Mouse (Mus musculus) liver, embryonic 13.5 days (tissue): ENCODE measurements at regions not wholly inside any gene's neighbourhood (a gene's known extent, or its start where the extent isn't known, plus 50 kb on each side); places are given as distances from the start of the nearest gene placed in this dataset.

ENCODE experiments used
- ATAC-seq: fragments of 200-750 bp; cut with Nextera tagmentation; 2 replicates; pipeline ENCODE4 v1.8.0; 2017; ENCODE audit warnings: low read depth, mild to moderate bottlenecking, moderate number of reproducible peaks, moderate library complexity
- DNase-seq: peaks from one replicate; pipeline ENCODE4 v3.0.0; 2022
- H3K27ac ChIP-seq: fragments of 300-500 bp; sonication (generic); 2 replicates; pipeline ENCODE4 v1.5.1; 2015; ENCODE audit warnings: moderate library complexity, mild to moderate bottlenecking, inconsistent platforms
- H3K27me3 ChIP-seq: fragments of 300-500 bp; sonication (generic); 2 replicates; pipeline ENCODE4 v1.6.1; 2015; ENCODE audit warnings: mild to moderate bottlenecking, inconsistent platforms
- H3K36me3 ChIP-seq: fragments of 300-500 bp; sonication (generic); 2 replicates; pipeline ENCODE4 v1.6.1; 2015; ENCODE audit warnings: mild to moderate bottlenecking, inconsistent platforms
- H3K4me1 ChIP-seq: fragments of 300-500 bp; sonication (generic); replicated peaks from 2 replicates; pipeline ENCODE4 v1.6.1; 2015; ENCODE audit warnings: inconsistent platforms
- H3K4me2 ChIP-seq: fragments of 300-500 bp; sonication (generic); 2 replicates; pipeline ENCODE4 v1.6.1; 2015; ENCODE audit warnings: inconsistent platforms, mild to moderate bottlenecking, moderate library complexity
- H3K4me3 ChIP-seq: fragments of 300-500 bp; sonication (generic); replicated peaks from 2 replicates; pipeline ENCODE4 v1.5.1; 2015; ENCODE audit warnings: mild to moderate bottlenecking, inconsistent platforms
- H3K9ac ChIP-seq: fragments of 300-500 bp; sonication (generic); 2 replicates; pipeline ENCODE4 v1.6.1; 2015; ENCODE audit warnings: mild to moderate bottlenecking, inconsistent platforms
- H3K9me3 ChIP-seq: fragments of 300-500 bp; sonication (generic); replicated peaks from 2 replicates; pipeline ENCODE4 v1.6.1; 2016; ENCODE audit warnings: inconsistent platforms
- WGBS: fragments of 180-500 bp; shearing (Covaris S2); methylation state at CpG from one replicate; pipeline ENCODE4 v1.1.7; 2015; ENCODE audit not compliant: insufficient replicate concordance; 5-methylcytosine and 5-hydroxymethylcytosine counted together

DNA sequence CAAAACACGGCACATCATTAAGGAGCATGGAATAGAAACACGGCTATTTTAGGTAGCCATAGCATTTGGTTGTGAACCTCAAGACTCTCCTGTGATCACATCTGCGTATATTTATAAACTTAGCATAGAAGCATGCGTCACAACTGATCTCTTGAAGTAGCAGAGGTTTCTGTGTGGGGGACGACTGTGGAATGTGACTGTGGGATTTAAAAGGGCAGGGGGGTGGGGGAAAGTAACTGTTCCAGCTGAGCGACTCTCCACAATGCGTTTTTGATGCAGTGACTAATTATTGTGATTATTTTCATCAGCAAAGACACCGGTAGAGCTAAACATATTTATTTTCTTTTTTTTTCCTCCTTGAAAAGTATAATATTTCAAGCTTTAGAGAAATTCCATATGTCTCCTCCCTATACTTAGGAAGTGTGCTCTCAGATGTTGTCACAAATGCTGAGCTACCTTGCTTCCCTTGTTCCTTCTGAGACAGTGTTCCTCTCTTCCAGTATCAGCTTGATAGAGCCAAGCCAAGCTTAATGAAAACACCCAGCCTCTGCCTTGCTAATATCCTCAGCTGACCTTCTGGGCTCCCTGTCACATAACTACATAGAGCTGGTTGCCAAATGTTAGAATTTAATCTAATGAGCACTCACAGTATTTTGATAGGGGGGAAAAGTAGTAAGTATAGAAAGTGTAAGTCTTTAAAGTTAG is 75.0 kb upstream of the Magi3 start:
- no peaks in the 10 kb centered on the region for H3K4me1 ChIP-seq
- no peak overlapping the region for H3K27ac ChIP-seq
- H3K4me3 ChIP-seq = no peak overlapping the region
- no peak overlapping the region for H3K4me2 ChIP-seq
- WGBS = 71% methylated on average over 8 of the region's 8 CpGs
- ATAC-seq (no peak), DNase-seq (no peak)
- no peaks in the 10 kb centered on the region for H3K9me3 ChIP-seq
- no peaks in the 10 kb centered on the region for H3K36me3 ChIP-seq
- no peaks in the 10 kb centered on the region for H3K27me3 ChIP-seq
- no peak overlapping the region for H3K9ac ChIP-seq

DNA sequence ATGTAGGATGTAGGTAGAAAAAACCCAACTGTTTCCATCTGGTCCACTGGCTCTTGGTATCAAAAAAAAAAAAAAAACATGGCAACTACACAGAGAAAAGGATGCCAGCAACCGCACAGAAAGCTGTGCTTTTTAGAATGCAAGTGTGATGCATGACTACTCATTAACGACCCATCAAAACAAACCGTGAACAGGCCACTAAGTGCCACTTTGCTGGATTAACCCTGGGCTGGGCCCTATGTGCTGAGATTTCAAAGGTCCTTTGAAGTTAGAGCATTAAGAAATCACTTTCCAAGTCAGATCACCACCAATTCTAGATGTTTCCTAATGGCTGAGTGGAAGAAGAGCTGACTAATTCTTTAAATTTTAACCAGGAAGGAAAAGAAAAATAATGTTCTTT is 73.7 kb upstream of the Magi3 start:
- Histone ChIP-seq H3K4me1 (no peaks in the 10 kb centered on the region), H3K4me2 (no peak overlapping the region), H3K36me3 (no peaks in the 10 kb centered on the region), H3K27ac (no peak overlapping the region), H3K9me3 (no peaks in the 10 kb centered on the region), H3K27me3 (no peaks in the 10 kb centered on the region), H3K9ac (no peak overlapping the region), H3K4me3 (no peak overlapping the region)
- ATAC-seq (no peak), DNase-seq (no peak)
- 55% methylated on average over 3 of the region's 3 CpGs for WGBS

DNA sequence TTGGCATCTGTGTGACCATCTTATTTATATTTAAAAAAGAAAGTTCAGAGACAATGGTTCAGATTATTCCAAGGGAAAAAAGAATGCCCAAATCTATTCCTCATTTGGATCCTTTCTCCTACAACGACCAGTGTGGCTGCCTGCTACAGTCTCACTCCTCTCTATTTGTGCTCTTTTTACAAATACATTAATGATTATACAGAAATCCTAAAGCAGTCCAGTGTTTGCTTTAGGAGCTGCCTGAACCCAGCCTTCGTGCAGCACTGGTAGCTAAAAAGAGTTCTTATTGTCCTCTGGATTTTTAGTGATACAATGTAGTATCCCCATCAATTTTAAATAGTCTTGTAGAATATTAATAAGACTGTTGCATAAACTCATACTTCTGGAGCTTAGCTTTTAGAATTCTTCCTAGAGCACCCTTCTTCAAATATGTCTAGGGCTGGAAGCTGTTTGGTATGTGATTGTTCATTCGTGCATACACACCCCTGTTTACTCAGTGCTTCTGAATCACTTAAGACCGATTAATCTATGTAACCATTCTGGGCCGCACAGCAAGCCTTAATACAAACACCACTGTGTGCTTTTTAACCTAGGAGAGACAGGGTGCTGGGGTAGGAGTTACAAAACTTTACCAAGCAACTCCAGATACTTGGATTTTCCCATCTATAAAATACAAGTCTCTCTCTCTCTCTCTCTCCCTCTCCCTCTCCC is 69.0 kb upstream of the Magi3 start:
- Histone ChIP-seq H3K36me3 (no peaks in the 10 kb centered on the region), H3K4me1 (no peaks in the 10 kb centered on the region), H3K9ac (no peak overlapping the region), H3K4me3 (no peak overlapping the region), H3K27ac (peak overlapping the region; percentile 58; the same call in 1 of the 2 replicates), H3K27me3 (no peaks in the 10 kb centered on the region), H3K4me2 (no peak overlapping the region), H3K9me3 (no peaks in the 10 kb centered on the region)
- ATAC-seq = peak; percentile 50; the same call in 1 of the 2 replicates
- no peak for DNase-seq
- WGBS = 53% methylated on average over 5 of the region's 5 CpGs

DNA sequence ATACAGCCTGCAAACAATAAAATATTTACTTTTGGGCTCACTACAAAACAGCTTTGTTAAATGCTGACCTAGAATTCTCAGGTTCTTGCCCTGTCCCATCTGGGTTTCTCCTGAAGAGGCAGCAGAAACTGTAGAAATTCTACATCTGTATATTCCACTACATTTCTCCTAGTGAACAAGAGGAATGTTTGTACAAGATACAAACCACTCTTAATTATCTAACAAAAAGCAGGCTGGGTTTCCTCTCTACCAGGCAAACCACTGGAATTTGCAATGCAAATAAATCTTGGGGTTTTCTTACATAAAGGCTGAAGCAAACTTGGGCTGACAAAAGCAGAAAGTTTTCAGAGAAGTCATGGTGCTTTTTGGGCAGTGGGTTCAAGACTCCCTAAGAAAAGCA is 67.7 kb upstream of the Magi3 start:
- Histone ChIP-seq H3K27me3 (no peaks in the 10 kb centered on the region), H3K4me1 (no peaks in the 10 kb centered on the region), H3K9me3 (no peaks in the 10 kb centered on the region), H3K4me3 (no peak overlapping the region), H3K4me2 (no peak overlapping the region), H3K9ac (no peak overlapping the region), H3K36me3 (no peaks in the 10 kb centered on the region), H3K27ac (no peak overlapping the region)
- DNase-seq (no peak), ATAC-seq (no peak)

DNA sequence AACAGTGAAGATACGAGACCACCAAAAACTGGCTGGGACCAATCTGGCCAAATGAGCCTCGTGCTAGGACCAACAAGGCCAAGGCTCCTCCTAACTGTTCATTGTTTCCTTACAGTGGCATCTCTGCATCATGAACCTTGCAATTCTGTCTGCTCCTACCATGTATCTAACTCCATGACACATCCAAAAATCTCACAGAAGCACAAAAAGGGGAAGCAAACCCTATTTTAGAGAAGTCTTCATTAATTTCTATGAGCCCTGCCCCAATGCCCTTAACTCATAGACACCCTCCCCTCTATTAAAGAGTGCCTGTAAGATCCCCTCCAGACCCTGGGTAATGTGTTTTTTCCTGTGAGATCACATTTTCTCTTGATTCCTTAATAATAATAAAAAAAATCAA is 64.8 kb upstream of the Magi3 start:
- no peak for DNase-seq
- ATAC-seq = no peak
- WGBS = 56% methylated on average over 2 of the region's 2 CpGs
- Histone ChIP-seq H3K9me3 (no peaks in the 10 kb centered on the region), H3K4me1 (no peaks in the 10 kb centered on the region), H3K4me2 (no peak overlapping the region), H3K27ac (no peak overlapping the region), H3K36me3 (no peaks in the 10 kb centered on the region), H3K4me3 (no peak overlapping the region), H3K27me3 (no peaks in the 10 kb centered on the region), H3K9ac (no peak overlapping the region)

DNA sequence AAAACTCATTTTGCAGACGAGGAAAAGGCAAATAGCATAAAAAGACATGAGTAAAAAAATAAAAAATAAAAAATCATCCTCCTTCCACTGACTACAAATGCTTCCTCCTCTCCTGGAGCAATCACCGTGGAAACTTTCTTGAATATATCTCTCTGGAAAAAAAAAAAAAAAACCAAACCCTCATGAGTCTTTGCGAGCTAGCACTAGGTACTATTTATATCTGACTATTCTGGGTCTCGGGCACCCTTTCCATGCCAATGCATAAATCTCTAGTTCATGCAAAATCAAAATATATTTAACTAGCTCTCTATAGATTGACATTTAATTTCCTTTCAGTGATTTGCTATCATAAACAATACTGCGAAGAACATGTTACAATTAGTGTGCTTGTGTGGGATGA is 63.7 kb upstream of the Magi3 start:
- no peaks in the 10 kb centered on the region for H3K27me3 ChIP-seq
- 64% methylated on average over 5 of the region's 5 CpGs for WGBS
- H3K9me3 ChIP-seq = no peaks in the 10 kb centered on the region
- no peak overlapping the region for H3K9ac ChIP-seq
- no peak overlapping the region for H3K4me3 ChIP-seq
- ATAC-seq = no peak
- no peak overlapping the region for H3K4me2 ChIP-seq
- H3K27ac ChIP-seq = no peak overlapping the region
- no peaks in the 10 kb centered on the region for H3K36me3 ChIP-seq
- no peaks in the 10 kb centered on the region for H3K4me1 ChIP-seq
- DNase-seq = no peak

DNA sequence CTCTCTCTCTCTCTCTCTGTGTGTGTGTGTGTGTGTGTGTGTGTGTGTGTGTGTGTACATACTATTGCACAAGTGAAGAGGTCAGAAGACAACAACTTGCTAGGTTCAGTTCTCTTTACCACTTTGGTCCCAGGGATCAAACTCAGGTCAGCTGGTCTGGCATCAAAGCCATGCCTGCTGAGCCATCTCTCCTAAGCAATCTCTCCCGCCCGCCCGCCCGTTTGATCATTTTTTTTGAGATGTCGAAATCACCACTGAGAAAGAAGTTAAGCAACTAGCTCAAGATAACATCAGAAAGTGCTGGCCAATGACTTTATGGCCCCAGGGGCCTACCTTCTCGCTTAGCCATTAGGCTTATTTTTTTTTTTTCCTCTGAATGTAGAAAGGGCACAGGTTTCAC is 59.3 kb upstream of the Magi3 start:
- H3K36me3 ChIP-seq = no peaks in the 10 kb centered on the region
- H3K4me3 ChIP-seq = no peak overlapping the region
- H3K4me2 ChIP-seq = no peak overlapping the region
- H3K9ac ChIP-seq = no peak overlapping the region
- no peaks in the 10 kb centered on the region for H3K27me3 ChIP-seq
- H3K4me1 ChIP-seq = no peaks in the 10 kb centered on the region
- no peak overlapping the region for H3K27ac ChIP-seq
- ATAC-seq = peak; percentile 63
- DNase-seq = no peak
- no peaks in the 10 kb centered on the region for H3K9me3 ChIP-seq
- 45% methylated on average over 6 of the region's 6 CpGs for WGBS

DNA sequence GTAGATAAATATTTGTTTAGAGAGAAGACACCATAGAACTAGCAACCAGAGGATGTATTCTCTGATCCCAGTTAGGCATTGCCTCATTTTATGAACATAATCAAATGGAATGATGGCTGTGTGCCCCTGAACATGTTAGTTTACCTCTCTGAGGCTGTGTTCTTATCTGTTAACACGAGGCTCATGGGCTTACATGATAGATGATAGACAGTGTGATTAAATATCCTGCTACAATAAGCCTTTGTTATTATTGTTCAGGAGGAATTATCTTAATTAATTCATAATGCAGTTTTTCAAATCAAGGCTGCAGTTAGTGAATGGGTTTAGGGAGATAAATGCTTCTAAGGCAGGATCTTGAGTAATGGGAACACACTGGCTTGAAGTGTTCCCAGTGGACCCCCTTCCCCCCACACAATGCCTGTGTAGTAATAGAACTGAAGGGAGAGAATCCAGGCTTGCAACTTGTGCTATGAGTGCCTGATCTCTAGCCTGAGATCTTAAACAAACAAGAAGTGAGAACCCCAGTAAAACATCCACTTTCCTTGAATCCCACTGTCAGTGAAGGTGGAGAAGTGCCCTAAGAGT is 54.6 kb upstream of the Magi3 start:
- H3K9ac ChIP-seq = no peak overlapping the region
- 20% methylated on average over 1 of the region's 1 CpGs for WGBS
- H3K27ac ChIP-seq = no peak overlapping the region
- H3K4me2 ChIP-seq = no peak overlapping the region
- H3K36me3 ChIP-seq = no peaks in the 10 kb centered on the region
- no peaks in the 10 kb centered on the region for H3K9me3 ChIP-seq
- H3K4me1 ChIP-seq = no peaks in the 10 kb centered on the region
- ATAC-seq (no peak), DNase-seq (no peak)
- H3K27me3 ChIP-seq = no peaks in the 10 kb centered on the region
- H3K4me3 ChIP-seq = no peak overlapping the region

DNA sequence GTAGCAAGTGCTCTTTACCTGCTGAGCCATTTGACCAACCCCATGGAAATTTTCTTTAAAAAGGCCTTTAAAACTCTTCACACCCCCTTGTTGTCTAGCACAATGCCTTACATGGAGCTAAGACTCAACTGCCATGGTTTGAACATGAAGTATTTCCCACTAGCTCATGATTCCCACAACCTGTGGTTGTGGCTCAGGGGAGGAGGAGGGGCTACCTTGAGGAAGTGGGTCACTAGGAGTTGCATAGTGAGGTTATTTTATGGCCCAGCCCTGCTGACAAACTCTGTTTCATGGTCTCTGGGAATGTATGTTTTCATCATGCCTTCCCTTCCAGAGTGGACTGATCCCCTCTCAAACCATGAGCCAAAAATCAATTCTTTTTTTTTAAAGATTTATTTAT is 53.9 kb upstream of the Magi3 start:
- Histone ChIP-seq H3K4me3 (no peak overlapping the region), H3K4me1 (no peaks in the 10 kb centered on the region), H3K27me3 (no peaks in the 10 kb centered on the region), H3K36me3 (no peaks in the 10 kb centered on the region), H3K9ac (no peak overlapping the region), H3K4me2 (no peak overlapping the region), H3K27ac (no peak overlapping the region), H3K9me3 (no peaks in the 10 kb centered on the region)
- DNase-seq = no peak
- ATAC-seq = no peak
